Mouse (Mus musculus) liver, embryonic 16.5 days (tissue): ENCODE measurements at regions not wholly inside any gene's neighbourhood (a gene's known extent, or its start where the extent isn't known, plus 50 kb on each side); places are given as distances from the start of the nearest gene placed in this dataset.

Experiments used
- ATAC-seq: fragments of 200-750 bp; cut with Nextera tagmentation; 2 replicates; pipeline ENCODE4 v1.8.0; 2017; ENCODE audit warnings: low read depth, mild to moderate bottlenecking, moderate number of reproducible peaks, moderate library complexity
- H3K27ac ChIP-seq: fragments of 300-500 bp; sonication (generic); 2 replicates; pipeline ENCODE4 v1.5.1; 2014; ENCODE audit warnings: mild to moderate bottlenecking, low read length
- H3K27me3 ChIP-seq: fragments of 300-500 bp; sonication (generic); 2 replicates; pipeline ENCODE4 v1.6.1; 2014; ENCODE audit warnings: low read depth, low read length, mixed read lengths; ENCODE audit not compliant: control insufficient read depth, insufficient read depth
- H3K36me3 ChIP-seq: fragments of 300-500 bp; sonication (generic); 2 replicates; pipeline ENCODE4 v1.6.1; 2014; ENCODE audit warnings: mild to moderate bottlenecking; ENCODE audit not compliant: control insufficient read depth, insufficient read depth
- H3K4me1 ChIP-seq: fragments of 300-500 bp; sonication (generic); 2 replicates; pipeline ENCODE4 v1.6.1; 2014; ENCODE audit warnings: low read depth, low read length, mixed read lengths; ENCODE audit not compliant: control insufficient read depth
- H3K4me2 ChIP-seq: fragments of 300-500 bp; sonication (generic); 2 replicates; pipeline ENCODE4 v1.6.1; 2014; ENCODE audit warnings: low read depth, low read length, mixed read lengths
- H3K4me3 ChIP-seq: fragments of 300-500 bp; sonication (generic); 2 replicates; pipeline ENCODE4 v1.5.1; 2014; ENCODE audit warnings: low read depth, mild to moderate bottlenecking, low read length
- H3K9ac ChIP-seq: fragments of 300-500 bp; sonication (generic); 2 replicates; pipeline ENCODE4 v1.6.1; 2014; ENCODE audit warnings: low read depth, low read length
- H3K9me3 ChIP-seq: fragments of 300-500 bp; sonication (generic); replicated peaks from 2 replicates; pipeline ENCODE4 v1.6.1; 2016; ENCODE audit warnings: low read length; ENCODE audit not compliant: control insufficient read depth
- WGBS: fragments of 180-500 bp; shearing (Covaris S2); extraction: QIAGEN DNeasy Blood & Tissue Kit; methylation state at CpG from one replicate; pipeline ENCODE4 v1.1.7; 2014; ENCODE audit not compliant: insufficient replicate concordance; 5-methylcytosine and 5-hydroxymethylcytosine counted together

- Histone ChIP-seq H3K4me1 (peaks cover 18% of the 10 kb centered on the region), H3K27ac (peak overlapping the region; percentile 33; the same call in 1 of the 2 replicates), H3K9ac (no peak overlapping the region), H3K9me3 (no peaks in the 10 kb centered on the region), H3K4me3 (no peak overlapping the region), H3K36me3 (no peaks in the 10 kb centered on the region), H3K27me3 (no peaks in the 10 kb centered on the region), H3K4me2 (no peak overlapping the region)
- 52% methylated on average over 13 of the region's 13 CpGs for WGBS
- ATAC-seq: peak; percentile 59
Observed at GRCm38 (mm10) chr5:64566451-64567390, 236.5 kb upstream of the Klf3 start.

GRCm38 (mm10) chr5:64567813-64568212 is 235.4 kb upstream of the Klf3 start:
- Histone ChIP-seq H3K27me3 (no peaks in the 10 kb centered on the region), H3K4me3 (no peak overlapping the region), H3K27ac (peak overlapping the region; percentile 92), H3K4me2 (peak overlapping the region; percentile 24; the same call in 1 of the 2 replicates), H3K9me3 (no peaks in the 10 kb centered on the region), H3K4me1 (peaks cover 18% of the 10 kb centered on the region), H3K9ac (peak overlapping the region; percentile 33), H3K36me3 (no peaks in the 10 kb centered on the region)
- ATAC-seq: peak; percentile 98
- 23% methylated on average over 5 of the region's 5 CpGs for WGBS

- Histone ChIP-seq H3K4me3 (no peak overlapping the region), H3K36me3 (no peaks in the 10 kb centered on the region), H3K9me3 (no peaks in the 10 kb centered on the region), H3K4me2 (no peak overlapping the region), H3K27me3 (no peaks in the 10 kb centered on the region), H3K4me1 (peaks cover 18% of the 10 kb centered on the region), H3K27ac (peak overlapping the region; percentile 92), H3K9ac (no peak overlapping the region)
- WGBS: 70% methylated on average over 3 of the region's 3 CpGs
- peak; percentile 39; the same call in 1 of the 2 replicates for ATAC-seq
Observed at GRCm38 (mm10) chr5:64568294-64568693, 234.9 kb upstream of the Klf3 start.

GRCm38 (mm10) chr5:64574386-64574785 is 228.8 kb upstream of the Klf3 start:
- Histone ChIP-seq H3K4me1 (peaks cover 17% of the 10 kb centered on the region), H3K27me3 (no peaks in the 10 kb centered on the region), H3K9ac (no peak overlapping the region), H3K27ac (no peak overlapping the region), H3K9me3 (no peaks in the 10 kb centered on the region), H3K4me2 (no peak overlapping the region), H3K4me3 (no peak overlapping the region), H3K36me3 (no peaks in the 10 kb centered on the region)
- ATAC-seq: no peak
- WGBS: 72% methylated on average over 10 of the region's 10 CpGs

GRCm38 (mm10) chr5:64575896-64576295 is 227.3 kb upstream of the Klf3 start:
- H3K27ac ChIP-seq: no peak overlapping the region
- WGBS: 79% methylated on average over 6 of the region's 6 CpGs
- no peaks in the 10 kb centered on the region for H3K27me3 ChIP-seq
- peaks cover 32% of the 10 kb centered on the region for H3K4me1 ChIP-seq
- H3K4me3 ChIP-seq: no peak overlapping the region
- no peak for ATAC-seq
- H3K4me2 ChIP-seq: no peak overlapping the region
- H3K9ac ChIP-seq: no peak overlapping the region
- H3K36me3 ChIP-seq: no peaks in the 10 kb centered on the region
- H3K9me3 ChIP-seq: no peaks in the 10 kb centered on the region

GRCm38 (mm10) chr5:64576426-64577262 is 226.5 kb upstream of the Klf3 start:
- Histone ChIP-seq H3K4me2 (no peak overlapping the region), H3K4me1 (peaks cover 39% of the 10 kb centered on the region), H3K9ac (no peak overlapping the region; the same call in 1 of the 2 replicates), H3K36me3 (no peaks in the 10 kb centered on the region), H3K9me3 (no peaks in the 10 kb centered on the region), H3K4me3 (no peak overlapping the region), H3K27ac (no peak overlapping the region), H3K27me3 (no peaks in the 10 kb centered on the region)
- 81% methylated on average over 19 of the region's 19 CpGs for WGBS
- ATAC-seq: no peak

GRCm38 (mm10) chr5:64577424-64577823 is 225.8 kb upstream of the Klf3 start:
- Histone ChIP-seq H3K27ac (no peak overlapping the region; the same call in 1 of the 2 replicates), H3K4me3 (no peak overlapping the region), H3K36me3 (no peaks in the 10 kb centered on the region), H3K4me1 (peaks cover 39% of the 10 kb centered on the region), H3K9ac (peak overlapping the region; percentile 25; the same call in 1 of the 2 replicates), H3K4me2 (no peak overlapping the region), H3K27me3 (no peaks in the 10 kb centered on the region), H3K9me3 (no peaks in the 10 kb centered on the region)
- WGBS: 17% methylated on average over 7 of the region's 7 CpGs
- peak; percentile 9; the same call in 1 of the 2 replicates for ATAC-seq

- Histone ChIP-seq H3K27me3 (no peaks in the 10 kb centered on the region), H3K4me1 (peaks cover 39% of the 10 kb centered on the region), H3K9me3 (no peaks in the 10 kb centered on the region), H3K36me3 (no peaks in the 10 kb centered on the region), H3K9ac (no peak overlapping the region), H3K4me3 (no peak overlapping the region), H3K4me2 (no peak overlapping the region), H3K27ac (no peak overlapping the region)
- 89% methylated on average over 6 of the region's 6 CpGs for WGBS
- no peak for ATAC-seq
Observed at GRCm38 (mm10) chr5:64578536-64578935, 224.7 kb upstream of the Klf3 start.
